In genomic region chr9:70032167-70032566, GRCm38 (mm10) we compare ENCODE assay signal across 20 mouse cellular contexts. TPM values are rescaled to one million over a fixed set of nuclear protein-coding genes. Genes with fewer than 3 reads are reported as not detected.
"Had no signal": no experiment of that assay in that cellular context is flagged by ENCODE, and none has a peak within 500 bp of the region (broad histone marks: within the 10 kb centered on the region; RNA-seq: fewer than 3 reads in every experiment).

No protein-coding gene starts in this region.

- DNase-seq: kidney, adult 11 months; kidney, adult 9 months; kidney, postnatal 36 days; liver; liver, embryonic 13.5 days; liver, postnatal 0 days; lung, postnatal 14 days; midbrain, embryonic 14.5 days; right cerebral cortex, adult 18-20 months; right cerebral cortex, postnatal 25 days; thymus, postnatal 4 days had no signal

- H3K36me3 ChIP-seq: limb, embryonic 12.5 days; liver, embryonic 13.5 days; lung, embryonic 15.5 days; neural tube, embryonic 15.5 days had no signal

- H3K9ac ChIP-seq: limb, embryonic 12.5 days; liver, embryonic 13.5 days; liver, postnatal 0 days; lung, embryonic 15.5 days; neural tube, embryonic 15.5 days had no signal

- H3K4me2 ChIP-seq: limb, embryonic 12.5 days; liver, embryonic 13.5 days; lung, embryonic 15.5 days; neural tube, embryonic 15.5 days had no signal

- H3K27me3 ChIP-seq: limb, embryonic 12.5 days; lung, embryonic 15.5 days; neural tube, embryonic 15.5 days had no signal

- H3K9me3 ChIP-seq: limb, embryonic 12.5 days; liver, embryonic 13.5 days; lung, embryonic 15.5 days; neural tube, embryonic 15.5 days had no signal

- ATAC-seq: liver, postnatal 0 days had no signal

- H3K4me3 ChIP-seq: limb, embryonic 12.5 days; liver, embryonic 13.5 days; lung, embryonic 15.5 days; myocyte; neural tube, embryonic 15.5 days had no signal

- H3K4me1 ChIP-seq: limb, embryonic 12.5 days; liver, embryonic 13.5 days; neural tube, embryonic 15.5 days had no signal

- H3K27ac ChIP-seq: limb, embryonic 12.5 days; liver, embryonic 13.5 days; lung, embryonic 15.5 days; macrophage; neural tube, embryonic 15.5 days had no signal

RNA-seq across cellular contexts. Expression of gene Gcnt3, which starts 5.7 kb away (rescaled TPM):
- total RNA-seq: layer of hippocampus, adult 18-20 months; layer of hippocampus, postnatal 10 days; left cerebral cortex, postnatal 36 days had no signal
- polyA plus RNA-seq: limb, embryonic 12.5 days; liver, embryonic 13.5 days; liver, postnatal 0 days; macrophage; midbrain, embryonic 14.5 days; neural tube, embryonic 11.5 days; neural tube, embryonic 15.5 days had no signal
